Mouse (Mus musculus) megakaryocyte, embryonic 14.5 days (primary cell): ENCODE measurements at regions not wholly inside any gene's neighbourhood (a gene's known extent, or its start where the extent isn't known, plus 50 kb on each side); places are given as distances from the start of the nearest gene placed in this dataset.

ENCODE experiments used
- FLI1 ChIP-seq: IDR thresholded peaks from 2 replicates; pipeline ENCODE4 v1.6.1; 2012; ENCODE audit warnings: low read length, inconsistent platforms, mixed read lengths
- GATA1 ChIP-seq: IDR thresholded peaks from 3 replicates; pipeline ENCODE4 v1.6.1; 2012; ENCODE audit warnings: mixed read lengths, low read length, inconsistent platforms, borderline replicate concordance

- TF ChIP-seq GATA1 = no peak
- TF ChIP-seq FLI1 = no peak
Measured at GRCm38 (mm10) chr8:91897381-91897780, 95.5 kb upstream of the Irx3 start.
